Mouse (Mus musculus): ENCODE measurements around the gene Rbpms2. TPM values are rescaled to one million over a fixed set of nuclear protein-coding genes. Genes with fewer than 3 reads are reported as not detected.

The Rbpms2 gene
- polyA plus RNA-seq, 1 experiment from 2014 or later, result 34.8 TPM

DNA sequence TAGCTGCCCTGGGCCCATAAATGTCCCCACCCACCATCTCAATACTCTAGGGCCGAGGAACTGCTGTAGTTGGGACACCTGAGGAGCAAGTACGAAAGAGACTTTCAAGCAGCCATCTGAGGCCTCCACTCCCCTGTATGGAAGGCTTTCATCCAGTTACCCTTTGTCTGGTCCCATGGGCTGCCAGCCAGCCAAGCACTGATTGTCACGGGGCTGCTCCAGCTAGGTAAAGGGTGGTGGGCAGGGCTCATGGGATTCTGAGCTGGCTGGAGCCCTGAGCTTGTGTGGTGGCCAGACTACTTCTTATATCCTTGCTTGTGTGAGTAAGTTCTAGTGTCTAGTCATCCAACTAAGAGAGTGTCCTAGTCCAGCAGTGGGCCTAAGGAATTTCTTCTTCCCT lies 27.8 kb downstream of the Rbpms2 start:
- Histone ChIP-seq H3K27ac (ENCODE audit: low read depth, low read length) (no peak overlapping the region), H3K9ac (ENCODE audit: low read depth, low read length) (no peak overlapping the region), H3K4me2 (no peak overlapping the region), H3K27me3 (replicated peaks; ENCODE audit: control insufficient read depth, insufficient read depth, low read length) (no peaks in the 10 kb centered on the region), H3K4me3 (ENCODE audit: low read depth, low read length) (no peak overlapping the region), H3K36me3 (ENCODE audit: control insufficient read depth, insufficient read depth, low read length) (no peaks in the 10 kb centered on the region), H3K4me1 (replicated peaks; ENCODE audit: control insufficient read depth, insufficient read depth, low read length) (no peaks in the 10 kb centered on the region), H3K9me3 (ENCODE audit: control insufficient read depth, low read length) (no peaks in the 10 kb centered on the region)
- 79% methylated on average over 3 of the region's 3 CpGs for WGBS
- ATAC-seq (replicated peaks; ENCODE audit: low FRiP score), result no peak
- DNase-seq (ENCODE audit: low spot score), result no peak

DNA sequence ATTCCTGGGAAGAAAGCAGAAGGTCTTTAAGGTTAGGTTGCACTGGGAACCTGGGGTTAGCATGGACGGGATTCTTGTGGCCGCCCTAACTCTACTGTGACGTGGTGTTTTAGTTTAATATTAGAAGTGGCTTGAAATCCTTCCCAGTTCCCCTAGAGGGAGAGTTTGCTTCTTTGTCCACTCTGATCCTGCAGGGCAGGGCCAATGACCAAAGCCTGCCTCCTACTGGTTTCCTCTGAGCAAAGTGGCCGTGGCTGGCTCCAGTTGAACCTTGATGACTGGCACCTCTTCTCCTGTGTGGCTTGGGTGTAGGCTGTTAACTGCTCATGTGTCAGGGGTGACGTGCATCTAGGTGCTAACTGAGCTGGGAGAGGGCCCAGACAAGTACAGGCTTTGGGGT lies 31.6 kb downstream of the Rbpms2 start:
- no peak overlapping the region for H3K9ac ChIP-seq (ENCODE audit: low read depth, low read length)
- WGBS, result 73% methylated on average over 5 of the region's 5 CpGs
- H3K4me3 ChIP-seq (ENCODE audit: low read depth, low read length), result no peak overlapping the region
- H3K4me1 ChIP-seq (replicated peaks; ENCODE audit: control insufficient read depth, insufficient read depth, low read length), result no peaks in the 10 kb centered on the region
- H3K36me3 ChIP-seq (ENCODE audit: control insufficient read depth, insufficient read depth, low read length), result no peaks in the 10 kb centered on the region
- DNase-seq (ENCODE audit: low spot score) (no peak), ATAC-seq (replicated peaks; ENCODE audit: low FRiP score) (no peak)
- H3K4me2 ChIP-seq, result no peak overlapping the region
- no peak overlapping the region for H3K27ac ChIP-seq (ENCODE audit: low read depth, low read length)
- H3K9me3 ChIP-seq (ENCODE audit: control insufficient read depth, low read length), result no peaks in the 10 kb centered on the region
- H3K27me3 ChIP-seq (replicated peaks; ENCODE audit: control insufficient read depth, insufficient read depth, low read length), result no peaks in the 10 kb centered on the region

DNA sequence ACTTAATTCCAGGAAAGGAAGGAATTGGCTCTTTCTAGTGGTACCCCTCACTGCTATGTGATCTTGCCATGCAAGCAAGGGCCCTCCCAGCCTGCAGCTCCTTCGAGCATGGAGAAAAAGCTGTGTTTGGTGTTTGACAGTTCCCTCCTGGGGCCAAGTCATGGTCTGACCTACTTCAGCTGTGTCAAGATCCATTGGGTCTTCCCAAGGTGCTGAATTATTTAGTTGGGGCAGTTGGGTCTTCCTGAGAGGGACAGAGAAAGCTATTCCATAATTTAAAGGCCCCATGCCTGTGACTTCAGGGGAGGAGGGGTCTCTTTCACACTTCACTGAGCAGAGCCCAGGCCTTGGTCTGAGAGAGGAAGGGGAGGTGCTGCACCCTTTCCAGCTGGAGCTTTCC lies 32.0 kb downstream of the Rbpms2 start:
- WGBS, result 78% methylated on average over 1 of the region's 1 CpGs

DNA sequence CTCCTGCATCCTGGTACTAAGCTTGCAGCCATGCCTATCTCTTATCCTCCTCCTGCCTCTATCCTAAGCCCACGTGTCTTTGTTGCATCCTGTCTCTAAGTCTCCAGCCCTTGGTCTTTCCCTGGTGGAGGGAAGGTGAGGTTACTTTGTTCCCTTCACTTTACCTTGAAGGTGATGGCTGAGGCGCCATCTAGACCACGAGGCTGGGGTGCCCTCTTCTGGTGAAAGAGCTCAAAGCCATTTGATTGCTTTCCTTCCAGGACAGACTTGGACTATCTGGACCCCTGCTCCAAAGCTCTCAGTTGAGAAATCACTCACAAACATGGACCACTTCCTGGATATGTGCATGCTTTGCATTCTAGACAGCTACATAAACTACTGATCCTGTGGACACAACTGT lies 34.7 kb downstream of the Rbpms2 start:
- Histone ChIP-seq H3K27me3 (replicated peaks; ENCODE audit: control insufficient read depth, insufficient read depth, low read length) (no peaks in the 10 kb centered on the region), H3K27ac (ENCODE audit: low read depth, low read length) (no peak overlapping the region), H3K9me3 (ENCODE audit: control insufficient read depth, low read length) (no peaks in the 10 kb centered on the region), H3K4me1 (replicated peaks; ENCODE audit: control insufficient read depth, insufficient read depth, low read length) (no peaks in the 10 kb centered on the region), H3K9ac (ENCODE audit: low read depth, low read length) (no peak overlapping the region), H3K36me3 (ENCODE audit: control insufficient read depth, insufficient read depth, low read length) (no peaks in the 10 kb centered on the region), H3K4me3 (ENCODE audit: low read depth, low read length) (no peak overlapping the region), H3K4me2 (no peak overlapping the region)
- DNase-seq (ENCODE audit: low spot score), result no peak
- no peak for ATAC-seq (replicated peaks; ENCODE audit: low FRiP score)
- WGBS, result under 1% methylated on average over 3 of the region's 3 CpGs

More for the DNA sequence above, 32.0 kb downstream of the Rbpms2 start:
- no peaks in the 10 kb centered on the region for H3K4me1 ChIP-seq (replicated peaks; ENCODE audit: control insufficient read depth, insufficient read depth, low read length)
- H3K9me3 ChIP-seq (ENCODE audit: control insufficient read depth, low read length), result no peaks in the 10 kb centered on the region
- H3K4me3 ChIP-seq (ENCODE audit: low read depth, low read length), result no peak overlapping the region
- H3K27me3 ChIP-seq (replicated peaks; ENCODE audit: control insufficient read depth, insufficient read depth, low read length), result no peaks in the 10 kb centered on the region
- no peak overlapping the region for H3K9ac ChIP-seq (ENCODE audit: low read depth, low read length)
- H3K4me2 ChIP-seq, result no peak overlapping the region
- no peaks in the 10 kb centered on the region for H3K36me3 ChIP-seq (ENCODE audit: control insufficient read depth, insufficient read depth, low read length)
- no peak for DNase-seq (ENCODE audit: low spot score)
- no peak for ATAC-seq (replicated peaks; ENCODE audit: low FRiP score)
- H3K27ac ChIP-seq (ENCODE audit: low read depth, low read length), result no peak overlapping the region

DNA sequence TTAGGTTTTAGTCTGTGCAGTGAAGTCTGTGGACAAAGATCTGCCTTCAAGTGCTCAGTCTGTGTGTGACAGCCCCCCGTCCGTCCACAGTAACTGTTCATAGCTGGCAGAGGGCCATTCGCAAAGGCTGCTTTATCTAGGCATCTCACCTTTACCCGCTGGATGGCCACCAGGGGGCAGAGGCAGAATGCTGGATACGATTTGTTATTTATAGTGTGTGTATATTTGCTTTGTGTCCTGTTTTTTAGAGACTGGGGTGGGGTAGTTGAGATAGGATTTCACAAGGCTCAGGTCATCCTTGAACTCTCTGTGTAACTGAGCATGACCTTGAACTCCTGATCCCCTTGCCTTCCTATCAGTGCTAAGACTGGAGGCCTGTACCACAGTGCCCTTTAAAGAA lies 36.6 kb downstream of the Rbpms2 start:
- Histone ChIP-seq H3K9ac (ENCODE audit: low read depth, low read length) (no peak overlapping the region), H3K36me3 (ENCODE audit: control insufficient read depth, insufficient read depth, low read length) (no peaks in the 10 kb centered on the region), H3K9me3 (ENCODE audit: control insufficient read depth, low read length) (no peaks in the 10 kb centered on the region), H3K4me3 (ENCODE audit: low read depth, low read length) (no peak overlapping the region), H3K4me1 (replicated peaks; ENCODE audit: control insufficient read depth, insufficient read depth, low read length) (peaks cover 1% of the 10 kb centered on the region; the same call in 1 of the 2 replicates), H3K4me2 (no peak overlapping the region), H3K27me3 (replicated peaks; ENCODE audit: control insufficient read depth, insufficient read depth, low read length) (no peaks in the 10 kb centered on the region), H3K27ac (ENCODE audit: low read depth, low read length) (no peak overlapping the region)
- WGBS, result 31% methylated on average over 5 of the region's 5 CpGs
- ATAC-seq (replicated peaks; ENCODE audit: low FRiP score) (no peak; the same call in 1 of the 2 replicates), DNase-seq (ENCODE audit: low spot score) (peak; percentile 57)

DNA sequence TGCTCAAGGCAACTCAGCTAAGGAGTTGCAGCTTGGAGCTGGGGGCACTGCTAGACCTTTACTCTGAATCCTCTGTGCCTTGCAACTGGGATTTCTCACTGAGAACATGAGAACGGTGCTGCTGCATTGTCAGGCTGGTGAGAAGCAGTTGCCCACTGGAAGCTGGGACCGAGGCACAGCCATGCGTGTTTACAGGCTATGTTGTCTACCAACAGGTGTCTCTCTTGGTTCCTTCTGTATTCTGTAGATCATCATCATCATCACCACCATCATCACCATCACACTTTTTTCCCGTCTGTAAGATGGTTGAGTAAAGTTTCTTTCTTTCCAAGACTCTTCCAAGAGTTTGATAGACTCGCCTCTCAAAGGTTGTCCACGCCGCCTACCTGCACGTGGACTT lies 38.3 kb downstream of the Rbpms2 start, which contains the start of gene Oaz2:
TSS of gene Oaz2 (plus strand) at position 301 of the 400 bp plus-strand sequence.
- no peaks in the 10 kb centered on the region for H3K36me3 ChIP-seq (ENCODE audit: control insufficient read depth, insufficient read depth, low read length)
- no peak for DNase-seq (ENCODE audit: low spot score)

DNA sequence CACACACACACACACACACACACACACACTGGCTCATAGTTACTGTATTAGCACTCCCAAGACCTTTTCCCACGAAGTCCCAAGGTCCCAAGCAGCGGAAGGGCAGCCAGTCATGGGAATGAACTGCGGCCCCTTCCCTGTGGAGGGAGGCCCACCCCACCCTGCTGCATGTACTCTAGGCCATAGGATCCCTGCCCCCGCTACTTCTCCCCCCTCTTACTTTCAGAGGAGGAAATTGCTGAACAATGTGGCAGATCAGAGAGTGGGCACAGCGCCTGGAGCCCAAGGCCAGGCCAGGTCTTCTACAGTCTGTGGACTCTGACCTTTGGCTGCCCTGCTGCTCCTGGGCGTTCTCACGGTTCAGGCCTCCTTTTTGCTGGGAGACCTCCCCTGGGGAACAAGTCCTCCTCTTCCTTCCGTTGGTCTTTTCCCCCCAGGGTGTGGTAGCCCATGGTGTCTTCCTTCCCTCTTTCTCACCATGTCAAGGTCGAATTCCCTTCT lies 42.0 kb downstream of the Rbpms2 start:
- 41% methylated on average over 9 of the region's 9 CpGs for WGBS
- H3K4me1 ChIP-seq (replicated peaks; ENCODE audit: control insufficient read depth, insufficient read depth, low read length), result peaks cover 9% of the 10 kb centered on the region; the same call in 1 of the 2 replicates
- H3K36me3 ChIP-seq (ENCODE audit: control insufficient read depth, insufficient read depth, low read length), result no peaks in the 10 kb centered on the region
- H3K4me2 ChIP-seq, result no peak overlapping the region
- ATAC-seq (replicated peaks; ENCODE audit: low FRiP score), result no peak
- no peaks in the 10 kb centered on the region for H3K9me3 ChIP-seq (ENCODE audit: control insufficient read depth, low read length)
- no peak overlapping the region for H3K27ac ChIP-seq (ENCODE audit: low read depth, low read length)
- no peak overlapping the region for H3K4me3 ChIP-seq (ENCODE audit: low read depth, low read length)
- no peak for DNase-seq (ENCODE audit: low spot score)
- H3K9ac ChIP-seq (ENCODE audit: low read depth, low read length), result no peak overlapping the region
- H3K27me3 ChIP-seq (replicated peaks; ENCODE audit: control insufficient read depth, insufficient read depth, low read length), result no peaks in the 10 kb centered on the region

More for the DNA sequence above, 38.3 kb downstream of the Rbpms2 start, which contains the start of gene Oaz2:
- Histone ChIP-seq H3K27ac (ENCODE audit: low read depth, low read length) (no peak within 1 kb of the TSS), H3K4me3 (ENCODE audit: low read depth, low read length) (no peak within 1 kb of the TSS), H3K4me2 (no peak within 1 kb of the TSS), H3K4me1 (replicated peaks; ENCODE audit: control insufficient read depth, insufficient read depth, low read length) (peaks cover 2% of the 10 kb centered on the region; the same call in 1 of the 2 replicates), H3K9me3 (ENCODE audit: control insufficient read depth, low read length) (no peaks in the 10 kb centered on the region), H3K9ac (ENCODE audit: low read depth, low read length) (no peak within 1 kb of the TSS), H3K27me3 (replicated peaks; ENCODE audit: control insufficient read depth, insufficient read depth, low read length) (no peaks in the 10 kb centered on the region)
- ATAC-seq (replicated peaks; ENCODE audit: low FRiP score), result no peak
- WGBS, result 87% methylated on average over 8 of the region's 8 CpGs

DNA sequence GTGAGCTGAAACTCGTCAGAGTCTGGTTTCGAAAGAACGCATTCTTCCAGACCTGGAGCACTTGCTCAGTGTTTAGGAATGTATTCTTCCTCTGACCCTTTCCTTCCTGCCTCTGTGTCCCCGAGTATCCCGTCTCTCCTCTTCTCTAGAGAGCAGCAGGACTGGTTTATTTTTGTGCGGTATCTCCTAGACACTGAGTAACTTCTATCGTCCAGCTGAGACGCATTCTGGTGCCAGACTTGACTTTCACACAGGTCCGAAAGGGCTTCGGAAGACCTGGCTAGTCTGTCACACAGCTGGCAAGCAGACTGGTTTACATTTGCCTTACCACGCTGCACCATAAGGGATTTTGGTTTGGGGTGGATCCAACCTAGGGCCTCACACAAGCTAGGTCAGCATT lies 43.5 kb downstream of the Rbpms2 start:
- 68% methylated on average over 11 of the region's 11 CpGs for WGBS
- H3K4me2 ChIP-seq, result no peak overlapping the region; the same call in 1 of the 2 replicates

More for the DNA sequence above, 43.5 kb downstream of the Rbpms2 start:
- H3K4me3 ChIP-seq (ENCODE audit: low read depth, low read length), result no peak overlapping the region
- no peaks in the 10 kb centered on the region for H3K9me3 ChIP-seq (ENCODE audit: control insufficient read depth, low read length)
- ATAC-seq (replicated peaks; ENCODE audit: low FRiP score) (no peak), DNase-seq (ENCODE audit: low spot score) (no peak)
- H3K27me3 ChIP-seq (replicated peaks; ENCODE audit: control insufficient read depth, insufficient read depth, low read length), result no peaks in the 10 kb centered on the region
- no peak overlapping the region for H3K9ac ChIP-seq (ENCODE audit: low read depth, low read length)
- H3K4me1 ChIP-seq (replicated peaks; ENCODE audit: control insufficient read depth, insufficient read depth, low read length), result peaks cover 19% of the 10 kb centered on the region
- H3K36me3 ChIP-seq (ENCODE audit: control insufficient read depth, insufficient read depth, low read length), result no peaks in the 10 kb centered on the region
- no peak overlapping the region for H3K27ac ChIP-seq (ENCODE audit: low read depth, low read length)
